ENCODE assay signal across 9 mouse cellular contexts in the genomic region with DNA sequence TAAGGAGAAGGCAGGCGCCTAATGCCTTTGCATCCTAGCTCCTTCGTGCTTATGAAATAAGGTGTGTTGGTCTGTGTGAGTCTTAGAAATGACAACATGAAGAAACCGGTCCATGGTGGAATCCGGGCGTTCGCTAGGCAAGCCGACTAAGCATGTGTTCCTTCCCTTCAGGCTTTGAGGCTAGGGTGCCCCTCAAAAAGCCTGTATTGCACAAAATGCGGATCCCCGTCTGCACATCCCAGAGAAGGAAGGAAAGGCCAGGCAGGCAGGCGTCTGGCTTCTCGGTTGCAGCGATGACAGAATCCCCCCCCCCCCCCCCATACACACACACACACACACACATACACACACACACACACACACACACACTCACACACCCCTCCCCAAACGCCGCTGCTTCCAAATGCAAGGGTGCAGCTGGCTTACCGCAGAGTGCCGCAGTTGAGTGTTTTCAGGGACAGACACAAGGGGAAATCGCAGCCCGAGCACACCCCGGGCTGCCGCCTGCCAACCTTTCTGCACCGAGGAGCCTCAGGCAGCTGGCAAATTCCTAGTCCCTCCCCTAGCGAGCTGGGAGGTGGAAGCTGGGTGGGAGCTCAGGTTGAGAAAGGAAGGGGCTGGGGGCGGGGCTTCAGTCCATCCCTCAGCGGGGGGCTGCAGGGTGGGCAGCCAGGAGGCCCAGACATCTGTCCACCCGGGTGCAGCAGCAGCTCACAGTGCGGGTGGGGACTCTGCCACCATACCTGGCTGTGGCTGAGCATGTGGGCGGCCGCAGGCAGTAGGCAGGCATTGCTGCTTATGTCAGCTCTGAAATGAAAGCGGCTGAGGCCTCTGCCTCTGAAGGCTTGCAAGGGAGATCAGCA.
DNase-seq lines count a peak whose midpoint lies in the region; ATAC-seq and TF ChIP-seq lines count a peak whose summit lies in the region.
"Had no signal": no experiment of that assay in that cellular context is flagged by ENCODE, and none has a peak within 500 bp of the region (broad histone marks: within the 10 kb centered on the region; RNA-seq: fewer than 3 reads in every experiment).

No protein-coding gene starts in this region.

- H3K36me3 ChIP-seq in forebrain, embryonic 11.5 days (ENCODE audit: control insufficient read depth, insufficient read depth, low read length): no peaks in the 10 kb centered on the region
- H3K36me3 ChIP-seq in heart, embryonic 16.5 days (ENCODE audit: control insufficient read depth, insufficient read depth): no peaks in the 10 kb centered on the region
- H3K36me3 ChIP-seq in liver, adult 2 months (ENCODE audit: control insufficient read depth, insufficient read depth, low read length): no peaks in the 10 kb centered on the region
- H3K36me3 ChIP-seq in myocyte (ENCODE audit: control insufficient read depth, insufficient read depth): no peaks in the 10 kb centered on the region

- H3K9me3 ChIP-seq in forebrain, embryonic 11.5 days (ENCODE audit: control insufficient read depth, low read length): no peaks in the 10 kb centered on the region
- no peaks in the 10 kb centered on the region for H3K9me3 ChIP-seq in heart, embryonic 16.5 days (replicated peaks; ENCODE audit: control insufficient read depth, low read length)

- TF ChIP-seq CTCF in liver, adult 2 months (IDR thresholded peaks at IDR 0.05; ENCODE audit: low read depth, low read length): no peak

- peak overlapping the region; percentile 31; the same call in 1 of the 2 replicates for H3K27ac ChIP-seq in forebrain, embryonic 11.5 days (ENCODE audit: low read depth, low read length)
- H3K27ac ChIP-seq in heart, embryonic 16.5 days (ENCODE audit: low read length): peak overlapping the region; percentile 76
- H3K27ac ChIP-seq in liver, adult 2 months (replicated peaks; ENCODE audit: insufficient read depth, low read depth, low read length): no peak overlapping the region

- peak; percentile 40 for DNase-seq in urinary bladder, postnatal 14 days (ENCODE audit: low spot score)
- DNase-seq in urinary bladder, adult 2 months (ENCODE audit: low spot score): no peak
- DNase-seq in forebrain, embryonic 11.5 days (ENCODE audit: low spot score): peak; percentile 76
- DNase-seq in kidney, postnatal 14 days: peak; percentile 68
- DNase-seq in liver, adult 2 months (ENCODE audit: extremely low read depth, low read depth, low spot score): no peak
- peak; percentile 6 to 8 for DNase-seq in thymus, adult 18-20 months

- H3K4me3 ChIP-seq in forebrain, embryonic 11.5 days (ENCODE audit: low read depth, low read length): peak overlapping the region; percentile 35
- peak overlapping the region; percentile 60 for H3K4me3 ChIP-seq in heart, embryonic 16.5 days (ENCODE audit: low read length)
- H3K4me3 ChIP-seq in liver, adult 2 months (ENCODE audit: insufficient read depth, low read depth, low read length): peak overlapping the region; percentile 25; the same call in 1 of the 2 replicates
- no peak overlapping the region for H3K4me3 ChIP-seq in myocyte

- WGBS in forebrain, embryonic 11.5 days: under 1% methylated on average over 28 of the region's 29 CpGs
- 4% methylated on average over 29 of the region's 29 CpGs for WGBS in heart, embryonic 16.5 days
- 11% methylated on average over 27 of the region's 29 CpGs for WGBS in liver, adult 2 months

- no peaks in the 10 kb centered on the region for H3K27me3 ChIP-seq in forebrain, embryonic 11.5 days (ENCODE audit: control insufficient read depth, insufficient read depth, low read length)
- no peaks in the 10 kb centered on the region for H3K27me3 ChIP-seq in heart, embryonic 16.5 days (ENCODE audit: control insufficient read depth, insufficient read depth, low read length)
- H3K27me3 ChIP-seq in liver, adult 2 months (ENCODE audit: control insufficient read depth, insufficient read depth, low read length): peaks cover 8% of the 10 kb centered on the region; the same call in 1 of the 2 replicates
- no peaks in the 10 kb centered on the region for H3K27me3 ChIP-seq in myocyte (ENCODE audit: control insufficient read depth, insufficient read depth, insufficient read length)
- H3K27me3 ChIP-seq: CH12.LX had no signal

- H3ac ChIP-seq in myocyte (ENCODE audit: control insufficient read depth, insufficient read length): no peak overlapping the region

- no peaks in the 10 kb centered on the region for H3K79me2 ChIP-seq in liver, adult 2 months (ENCODE audit: control insufficient read depth, insufficient read depth, low read length)
- H3K79me2 ChIP-seq in myocyte (ENCODE audit: control insufficient read depth, insufficient read depth): no peaks in the 10 kb centered on the region

- ATAC-seq in forebrain, embryonic 11.5 days (replicated peaks; ENCODE audit: low FRiP score): peak; percentile 81
- peak; percentile 82 for ATAC-seq in heart, embryonic 16.5 days (replicated peaks; ENCODE audit: extremely low read depth, insufficient read depth, low FRiP score)

- H3K4me1 ChIP-seq in forebrain, embryonic 11.5 days (replicated peaks; ENCODE audit: control insufficient read depth, insufficient read depth, low read length): peaks cover 12% of the 10 kb centered on the region; the same call in 1 of the 2 replicates
- peaks cover 37% of the 10 kb centered on the region for H3K4me1 ChIP-seq in heart, embryonic 16.5 days (ENCODE audit: control insufficient read depth, insufficient read depth, low read length)
- H3K4me1 ChIP-seq in liver, adult 2 months (ENCODE audit: control insufficient read depth, insufficient read depth, low read length): peaks cover 3% of the 10 kb centered on the region

- H3K9ac ChIP-seq in forebrain, embryonic 11.5 days (ENCODE audit: low read length): peak overlapping the region; percentile 49
- H3K9ac ChIP-seq in heart, embryonic 16.5 days (ENCODE audit: low read length): peak overlapping the region; percentile 73
- peak overlapping the region; percentile 25 for H3K9ac ChIP-seq in liver, adult 2 months (ENCODE audit: low read depth, low read length)

- TF ChIP-seq POLR2A in liver, adult 2 months (IDR thresholded peaks at IDR 0.05; ENCODE audit: extremely low read depth, insufficient read depth, low read length): no peak
- TF ChIP-seq POLR2A in myocyte (IDR thresholded peaks at IDR 0.05; ENCODE audit: insufficient read length, low read depth): no peak

- peak overlapping the region; percentile 71 for H3K4me2 ChIP-seq in forebrain, embryonic 11.5 days (ENCODE audit: low read depth, low read length, severe bottlenecking)
- H3K4me2 ChIP-seq in heart, embryonic 16.5 days (ENCODE audit: low read depth, low read length): peak overlapping the region; percentile 89
- H3K4me2 ChIP-seq in myocyte (ENCODE audit: low read depth): peak overlapping the region; percentile 34

TF ChIP-seq in myocyte, 11 proteins besides CTCF, POLR2A, EP300 and RAD21:
- TF ChIP-seq CEBPB (IDR thresholded peaks at IDR 0.05; ENCODE audit: insufficient read depth, poor library complexity, severe bottlenecking): no peak
- TF ChIP-seq POLR2AphosphoS2 (IDR thresholded peaks at IDR 0.05; ENCODE audit: insufficient read length, low read depth): no peak
- TF ChIP-seq E2F4 (IDR thresholded peaks at IDR 0.05; ENCODE audit: insufficient read depth): no peak

Comparison
In these comparisons a context has a peak if more than half of its experiments do, and no peak if none do; other contexts are left out.
1. DNase-seq: peak in urinary bladder, postnatal 14 days (single experiment), forebrain, embryonic 11.5 days (single experiment), kidney, postnatal 14 days (single experiment) and thymus, adult 18-20 months (2 of 2); none in urinary bladder, adult 2 months (single experiment) and liver, adult 2 months (single experiment).
2. H3K4me2 ChIP-seq: peak in every context shown above with its lines; median percentile 89 in heart, embryonic 16.5 days; 71 in forebrain, embryonic 11.5 days; 34 in myocyte.
3. Peak in every context shown above with its lines, with median percentiles within 50 percentile points of each other: H3K9ac ChIP-seq.